Mouse (Mus musculus) kidney, adult 2 months (tissue): ENCODE measurements around the gene Malrd1. TPM values are rescaled to one million over a fixed set of nuclear protein-coding genes. Genes with fewer than 3 reads are reported as not detected.

Experiments
- DNase-seq: peaks from one replicate; pipeline ENCODE4 v3.0.0; 2021
- H3K27ac ChIP-seq: fragments of 200-500 bp; 2 replicates; pipeline ENCODE4 v1.5.1; 2012; ENCODE audit warnings: low read depth, low read length, control low read depth, inconsistent platforms; ENCODE audit not compliant: insufficient read depth
- H3K27me3 ChIP-seq: fragments of 200-500 bp; replicated peaks from 2 replicates; pipeline ENCODE4 v1.6.1; 2012; ENCODE audit warnings: mild to moderate bottlenecking, moderate library complexity, low read length, inconsistent platforms; ENCODE audit not compliant: control insufficient read depth, insufficient read depth
- H3K36me3 ChIP-seq: fragments of 200-500 bp; 2 replicates; pipeline ENCODE4 v1.6.1; 2012; ENCODE audit warnings: mild to moderate bottlenecking, moderate library complexity, low read length, inconsistent platforms; ENCODE audit not compliant: control insufficient read depth, insufficient read depth
- H3K4me1 ChIP-seq: fragments of 200-500 bp; 2 replicates; pipeline ENCODE4 v1.6.1; 2011; ENCODE audit warnings: low read length; ENCODE audit not compliant: control insufficient read depth, insufficient read depth
- H3K4me3 ChIP-seq: fragments of 200-500 bp; 2 replicates; pipeline ENCODE4 v1.5.1; 2011; ENCODE audit warnings: mild to moderate bottlenecking, low read depth, low read length, control low read depth; ENCODE audit not compliant: insufficient read depth
- CTCF ChIP-seq: fragments of 200-500 bp; conservative IDR thresholded peaks from 2 replicates; pipeline ENCODE4 v1.5.1; 2011; ENCODE audit warnings: low read depth, mild to moderate bottlenecking, control low read depth, low read length, moderate library complexity, mixed read lengths; ENCODE audit not compliant: insufficient read depth, insufficient read length
- POLR2A ChIP-seq: fragments of 200-500 bp; IDR thresholded peaks from one replicate; pipeline ENCODE4 v1.6.1; 2011; ENCODE audit warnings: low read depth, low read length, control low read depth
- WGBS: fragments of 180-500 bp; shearing (Covaris S2); methylation state at CpG from one replicate; pipeline ENCODE4 v1.1.7; 2018; 5-methylcytosine and 5-hydroxymethylcytosine counted together
- polyA plus RNA-seq: library from polyadenylated mRNA; depleted of rRNA; stranded (reverse); fragments of >200 nt; gene quantifications from 2 replicates; pipeline ENCODE4 v1.2.3, GENCODE M21; 2012

The Malrd1 gene
- polyA plus RNA-seq, 1 experiment: 1.4 TPM

DNA sequence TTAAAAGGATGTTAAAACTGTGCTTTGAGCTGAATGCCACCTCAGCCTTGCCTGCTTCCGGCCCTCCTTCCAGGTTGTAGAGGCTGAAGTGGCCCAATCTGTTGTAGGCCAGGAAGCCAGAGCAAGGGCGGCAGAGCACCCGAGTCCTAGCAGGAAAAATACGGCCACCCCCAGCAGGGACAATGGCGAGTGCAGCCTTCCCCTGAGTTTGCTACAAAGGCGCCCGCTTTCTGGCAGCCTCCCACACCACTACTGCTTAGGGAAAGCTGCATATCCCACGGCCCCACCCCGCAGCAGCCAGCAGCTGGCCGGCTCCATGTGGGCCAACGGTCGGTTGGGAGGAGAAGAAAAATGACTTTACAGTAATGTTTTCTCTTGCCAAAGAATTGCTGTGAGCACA, 503.5 kb downstream of the Malrd1 start:
- H3K4me1 ChIP-seq: no peaks in the 10 kb centered on the region
- H3K36me3 ChIP-seq: no peaks in the 10 kb centered on the region
- no peak overlapping the region for H3K4me3 ChIP-seq
- no peak overlapping the region for H3K27ac ChIP-seq
- no peak for DNase-seq
- WGBS: 57% methylated on average over 12 of the region's 12 CpGs
- no peak for TF ChIP-seq CTCF
- TF ChIP-seq POLR2A: no peak
- no peaks in the 10 kb centered on the region for H3K27me3 ChIP-seq

DNA sequence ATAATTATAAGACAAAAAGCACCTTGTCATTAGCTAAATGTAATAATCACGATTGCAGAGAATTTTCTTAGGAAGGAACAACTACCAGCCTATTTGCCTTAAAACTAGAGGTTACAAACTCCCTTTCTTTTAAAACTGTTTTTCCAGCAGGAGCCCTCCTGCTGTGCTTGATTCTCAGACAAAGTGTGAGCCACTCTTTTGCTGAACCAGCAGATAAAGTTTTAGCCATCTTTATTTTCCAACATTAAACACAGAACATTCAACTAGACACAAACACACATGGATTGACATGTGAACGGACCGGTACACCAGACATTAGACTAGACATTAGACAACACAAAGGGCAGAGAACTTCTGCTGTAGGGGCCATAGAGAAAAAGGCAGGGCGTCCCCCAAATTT, 505.3 kb downstream of the Malrd1 start:
- WGBS: 75% methylated on average over 4 of the region's 4 CpGs
- H3K4me3 ChIP-seq: no peak overlapping the region
- no peaks in the 10 kb centered on the region for H3K27me3 ChIP-seq

DNA sequence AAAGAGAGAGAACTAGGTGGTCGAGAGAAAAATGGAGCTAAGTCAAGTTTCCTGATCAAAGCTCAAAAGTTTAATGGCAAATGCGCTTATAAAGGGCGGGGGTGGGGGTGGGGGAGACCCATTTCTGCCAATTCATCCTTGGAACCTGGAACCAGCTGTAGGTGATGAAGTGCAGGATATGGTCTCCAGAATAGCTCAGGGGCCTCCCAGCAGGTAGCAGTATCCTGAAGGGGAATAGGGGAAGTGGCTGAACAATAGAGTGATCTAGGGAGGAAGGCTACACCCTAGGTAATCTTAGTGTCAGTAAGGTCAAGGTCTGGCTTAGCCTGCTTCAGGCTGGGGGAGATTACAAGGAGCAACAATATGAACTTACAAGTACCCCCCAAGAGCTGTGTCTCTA, 506.5 kb downstream of the Malrd1 start:
- TF ChIP-seq CTCF: no peak
- TF ChIP-seq POLR2A: no peak
- 50% methylated on average over 3 of the region's 3 CpGs for WGBS
- Histone ChIP-seq H3K27ac (no peak overlapping the region), H3K4me3 (no peak overlapping the region), H3K36me3 (no peaks in the 10 kb centered on the region), H3K4me1 (no peaks in the 10 kb centered on the region), H3K27me3 (no peaks in the 10 kb centered on the region)
- no peak for DNase-seq

More for the DNA sequence above, 505.3 kb downstream of the Malrd1 start:
- Histone ChIP-seq H3K4me1 (no peaks in the 10 kb centered on the region), H3K36me3 (no peaks in the 10 kb centered on the region), H3K27ac (no peak overlapping the region)
- no peak for DNase-seq
- no peak for TF ChIP-seq CTCF
- TF ChIP-seq POLR2A: no peak

DNA sequence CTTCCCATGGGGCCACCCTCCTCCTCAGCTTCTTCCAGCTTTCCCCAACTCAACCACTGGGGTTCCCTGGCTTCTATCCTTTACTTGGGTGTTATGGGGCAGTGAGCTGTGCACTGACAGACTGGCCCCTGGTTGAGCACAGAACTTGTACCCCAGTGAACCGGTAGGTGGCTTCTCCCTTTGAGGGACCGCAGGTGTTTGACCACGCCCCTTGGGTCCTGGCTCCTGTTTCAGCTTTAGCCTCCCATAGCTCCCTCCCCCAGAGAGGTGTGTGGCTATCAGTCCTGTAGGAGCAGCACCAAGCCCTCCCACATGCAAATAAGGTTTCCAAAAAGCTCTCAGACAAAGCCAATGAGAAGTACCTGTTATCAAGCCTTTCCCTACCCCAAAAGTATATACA, 584.4 kb downstream of the Malrd1 start:
- no peak for DNase-seq
- no peaks in the 10 kb centered on the region for H3K27me3 ChIP-seq
- H3K4me1 ChIP-seq: no peaks in the 10 kb centered on the region
- TF ChIP-seq POLR2A (no peak), CTCF (no peak)
- H3K36me3 ChIP-seq: no peaks in the 10 kb centered on the region
- no peak overlapping the region for H3K27ac ChIP-seq
- 56% methylated on average over 3 of the region's 3 CpGs for WGBS
- no peak overlapping the region for H3K4me3 ChIP-seq

DNA sequence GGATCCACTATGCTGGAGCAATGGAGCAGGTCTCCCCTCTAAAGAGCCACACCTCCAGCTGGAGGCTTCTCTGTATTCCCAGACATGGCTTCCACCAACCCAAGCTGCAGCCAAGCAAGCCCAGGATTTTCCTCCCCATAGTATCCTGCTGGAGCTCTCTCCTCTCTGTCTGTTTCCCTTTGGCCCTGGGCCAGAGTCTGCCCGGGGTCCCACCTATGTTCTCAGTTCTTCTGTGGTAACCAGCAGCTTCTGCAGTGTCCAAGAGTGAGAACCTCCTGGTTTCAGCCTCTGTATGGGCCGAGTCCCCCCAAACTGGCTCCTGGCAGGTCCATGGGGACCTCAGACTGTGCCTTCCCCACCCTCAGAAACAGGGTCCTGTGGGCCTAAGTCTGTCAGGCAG, 587.1 kb downstream of the Malrd1 start:
- H3K27ac ChIP-seq: no peak overlapping the region
- H3K27me3 ChIP-seq: no peaks in the 10 kb centered on the region
- H3K4me1 ChIP-seq: no peaks in the 10 kb centered on the region
- TF ChIP-seq CTCF: no peak
- TF ChIP-seq POLR2A: no peak
- H3K36me3 ChIP-seq: no peaks in the 10 kb centered on the region
- DNase-seq: no peak
- no peak overlapping the region for H3K4me3 ChIP-seq
- 74% methylated on average over 2 of the region's 2 CpGs for WGBS

DNA sequence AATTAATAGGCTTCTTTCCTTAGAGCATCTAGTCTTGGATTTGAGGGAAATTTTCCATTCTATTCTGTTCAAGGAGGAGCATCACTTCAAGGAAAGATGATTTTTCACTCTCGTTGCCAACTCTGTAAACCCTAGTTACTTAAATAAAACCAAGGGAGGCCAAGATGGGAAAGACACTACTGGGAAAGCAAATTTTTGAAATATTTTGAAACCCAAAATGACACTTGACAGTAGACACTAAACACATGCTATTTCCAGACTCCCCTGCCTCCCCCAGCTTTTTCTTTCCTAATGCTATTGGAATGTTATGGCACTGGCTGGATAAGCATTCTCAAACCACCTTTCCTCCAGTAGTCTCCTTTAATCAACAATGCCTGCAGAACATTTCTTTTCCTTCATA, 621.7 kb downstream of the Malrd1 start:
- H3K27me3 ChIP-seq: no peaks in the 10 kb centered on the region
- TF ChIP-seq CTCF: no peak
- no peaks in the 10 kb centered on the region for H3K4me1 ChIP-seq
- H3K36me3 ChIP-seq: no peaks in the 10 kb centered on the region
- WGBS: 71% methylated on average over 1 of the region's 1 CpGs
- DNase-seq: no peak
- no peak overlapping the region for H3K27ac ChIP-seq
- H3K4me3 ChIP-seq: no peak overlapping the region

DNA sequence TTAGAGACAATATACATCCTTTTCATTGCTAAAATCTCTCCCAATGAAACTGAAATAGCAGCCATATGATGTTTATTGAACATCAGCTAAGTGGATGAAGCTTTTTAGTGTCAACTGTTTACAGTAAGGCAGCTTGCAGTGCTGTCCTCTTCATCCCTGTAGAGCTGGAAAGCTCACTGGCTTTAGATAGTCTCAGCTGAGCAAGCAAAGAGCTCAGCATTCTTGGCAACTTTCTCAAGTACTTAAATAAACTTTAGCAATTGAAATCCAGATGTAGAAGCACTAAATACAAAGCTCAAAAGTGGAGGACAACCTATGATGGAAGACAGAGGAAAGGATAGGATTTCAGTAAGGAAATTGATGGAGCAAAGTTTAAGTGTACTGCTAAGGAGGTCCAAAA, 626.3 kb downstream of the Malrd1 start:
- Histone ChIP-seq H3K27ac (no peak overlapping the region), H3K27me3 (no peaks in the 10 kb centered on the region), H3K4me1 (no peaks in the 10 kb centered on the region), H3K36me3 (no peaks in the 10 kb centered on the region), H3K4me3 (no peak overlapping the region)
- DNase-seq: no peak
- TF ChIP-seq CTCF (no peak), POLR2A (no peak)
